Mouse (Mus musculus): ENCODE data around the gene Appbp2. TPM values are rescaled to one million over a fixed set of nuclear protein-coding genes. Genes with fewer than 3 reads are reported as not detected.

Gene Appbp2
- polyA plus RNA-seq (2012; ENCODE audit: insufficient read depth, insufficient read length, missing spikeins), result 14.9 and 15.5 TPM in 2 replicates

GRCm38 (mm10) chr11:85234990-85235841 is at the start of gene Appbp2:
Appbp2 (minus strand) TSS chr11:85235130.
- peak within 1 kb of the TSS; percentile 84 for H3K4me3 ChIP-seq (ENCODE audit: insufficient read depth, low read length)
- TF ChIP-seq CTCF (IDR thresholded peaks at IDR 0.05; ENCODE audit: low read depth, low read length) (no peak; the same call in 1 of the 2 replicates), POLR2A (IDR thresholded peaks at IDR 0.05; ENCODE audit: borderline replicate concordance, low read depth, low read length) (peak; percentile 65)
- H3K4me1 ChIP-seq (ENCODE audit: control insufficient read depth, insufficient read depth, low read length), result no peaks in the 10 kb centered on the region
- H3K27ac ChIP-seq (ENCODE audit: insufficient read depth, low read depth, low read length), result peak within 1 kb of the TSS; percentile 82

GRCm38 (mm10) chr11:85281219-85281878 is 46.4 kb upstream of the Appbp2 start:
- H3K27ac ChIP-seq (ENCODE audit: insufficient read depth, low read depth, low read length), result no peak overlapping the region
- H3K4me3 ChIP-seq (ENCODE audit: insufficient read depth, low read length), result no peak overlapping the region
- peaks cover 3% of the 10 kb centered on the region; the same call in 1 of the 2 replicates for H3K4me1 ChIP-seq (ENCODE audit: control insufficient read depth, insufficient read depth, low read length)
- no peak for TF ChIP-seq CTCF (IDR thresholded peaks at IDR 0.05; ENCODE audit: low read depth, low read length)

DNA sequence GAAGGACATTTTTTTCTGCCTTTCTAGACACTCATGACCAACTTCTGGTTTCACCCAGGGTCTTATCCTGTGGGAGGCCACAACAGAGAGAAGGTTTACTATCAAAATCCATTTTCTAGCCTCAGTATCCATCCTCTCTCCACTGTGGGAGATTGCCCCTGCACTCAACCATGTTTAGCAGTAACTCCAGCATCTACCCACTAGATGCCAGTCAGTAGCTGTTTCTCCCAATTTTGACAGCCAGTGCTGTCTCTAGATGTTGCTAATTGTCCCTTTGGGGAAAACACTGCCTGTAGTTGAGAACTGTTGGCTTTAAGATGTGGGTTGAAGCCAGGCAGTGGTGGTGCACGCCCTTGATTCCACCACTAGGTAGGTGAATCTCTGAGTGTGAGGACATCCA is 43.2 kb upstream of the Appbp2 start:
- TF ChIP-seq POLR2A (IDR thresholded peaks at IDR 0.05; ENCODE audit: borderline replicate concordance, low read depth, low read length) (no peak), CTCF (IDR thresholded peaks at IDR 0.05; ENCODE audit: low read depth, low read length) (no peak)
- H3K4me3 ChIP-seq (ENCODE audit: insufficient read depth, low read length), result no peak overlapping the region
- no peak overlapping the region for H3K27ac ChIP-seq (ENCODE audit: insufficient read depth, low read depth, low read length)
- H3K4me1 ChIP-seq (ENCODE audit: control insufficient read depth, insufficient read depth, low read length), result peaks cover 3% of the 10 kb centered on the region; the same call in 1 of the 2 replicates

DNA sequence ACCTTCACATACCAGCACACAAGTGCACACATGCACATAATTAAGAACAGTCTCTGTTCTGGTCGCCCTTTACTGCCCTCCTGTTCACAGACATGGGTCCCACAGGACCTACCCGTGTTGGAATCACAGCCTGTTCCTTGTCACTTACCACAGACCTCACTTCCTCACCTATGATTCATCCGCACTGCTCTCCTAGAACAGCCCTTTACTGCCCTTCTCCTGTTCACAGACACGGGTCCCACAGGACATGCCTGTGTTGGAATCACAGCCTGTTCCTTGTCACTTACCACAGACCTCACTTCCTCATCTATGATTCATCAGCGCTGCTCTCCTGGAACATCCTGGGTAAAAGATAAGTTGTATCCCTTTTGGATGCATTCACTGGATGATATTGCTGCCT is 42.7 kb upstream of the Appbp2 start:
- TF ChIP-seq CTCF (IDR thresholded peaks at IDR 0.05; ENCODE audit: low read depth, low read length) (no peak), POLR2A (IDR thresholded peaks at IDR 0.05; ENCODE audit: borderline replicate concordance, low read depth, low read length) (no peak)
- peaks cover 3% of the 10 kb centered on the region; the same call in 1 of the 2 replicates for H3K4me1 ChIP-seq (ENCODE audit: control insufficient read depth, insufficient read depth, low read length)
- no peak overlapping the region for H3K4me3 ChIP-seq (ENCODE audit: insufficient read depth, low read length)
- H3K27ac ChIP-seq (ENCODE audit: insufficient read depth, low read depth, low read length), result no peak overlapping the region

DNA sequence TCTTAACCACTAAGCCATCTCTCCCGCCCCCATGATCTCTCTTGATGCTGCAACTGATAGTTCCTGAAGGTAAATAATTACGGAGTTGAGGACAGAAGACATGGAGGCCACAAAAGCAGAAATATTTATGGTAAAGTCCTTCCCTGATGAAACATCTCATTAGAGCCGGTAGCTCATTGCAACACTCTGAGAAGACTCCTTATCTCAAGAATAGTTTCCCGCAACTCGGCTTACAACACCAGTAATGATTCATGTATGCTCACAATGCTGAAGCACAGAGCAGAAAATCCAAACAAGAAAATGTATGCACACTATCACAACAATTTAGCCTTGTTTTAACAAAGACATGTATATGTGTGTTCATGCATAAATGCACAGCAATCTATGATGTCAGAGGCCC is 40.2 kb upstream of the Appbp2 start:
- H3K27ac ChIP-seq (ENCODE audit: insufficient read depth, low read depth, low read length), result no peak overlapping the region
- H3K4me3 ChIP-seq (ENCODE audit: insufficient read depth, low read length), result no peak overlapping the region
- H3K4me1 ChIP-seq (ENCODE audit: control insufficient read depth, insufficient read depth, low read length), result peaks cover 3% of the 10 kb centered on the region; the same call in 1 of the 2 replicates
- TF ChIP-seq CTCF (IDR thresholded peaks at IDR 0.05; ENCODE audit: low read depth, low read length) (no peak), POLR2A (IDR thresholded peaks at IDR 0.05; ENCODE audit: borderline replicate concordance, low read depth, low read length) (no peak)

GRCm38 (mm10) chr11:85273299-85273698 is 38.4 kb upstream of the Appbp2 start:
- H3K4me3 ChIP-seq (ENCODE audit: insufficient read depth, low read length), result no peak overlapping the region
- TF ChIP-seq CTCF (IDR thresholded peaks at IDR 0.05; ENCODE audit: low read depth, low read length) (no peak), POLR2A (IDR thresholded peaks at IDR 0.05; ENCODE audit: borderline replicate concordance, low read depth, low read length) (no peak)
- H3K4me1 ChIP-seq (ENCODE audit: control insufficient read depth, insufficient read depth, low read length), result peaks cover 3% of the 10 kb centered on the region; the same call in 1 of the 2 replicates
- no peak overlapping the region for H3K27ac ChIP-seq (ENCODE audit: insufficient read depth, low read depth, low read length)

DNA sequence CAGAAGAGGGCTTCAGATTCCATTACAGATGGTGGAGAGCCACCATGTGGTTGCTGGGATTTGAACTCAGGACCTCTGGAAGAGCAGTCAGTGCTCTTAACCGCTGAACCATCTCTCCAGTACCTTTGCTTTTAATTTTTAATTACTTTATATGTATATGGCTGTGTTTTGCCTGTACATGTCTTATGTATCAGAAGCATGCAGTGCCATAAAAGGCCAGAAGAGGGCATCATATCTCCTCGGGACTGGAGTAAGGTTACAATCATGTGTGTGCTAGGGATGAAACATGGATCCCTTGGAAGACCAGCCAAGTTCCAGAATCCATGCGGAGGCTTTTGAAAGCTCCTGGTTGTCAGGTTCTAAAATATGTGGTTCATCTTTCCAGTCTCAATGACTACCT is 35.7 kb upstream of the Appbp2 start:
- H3K4me1 ChIP-seq (ENCODE audit: control insufficient read depth, insufficient read depth, low read length), result no peaks in the 10 kb centered on the region
- TF ChIP-seq POLR2A (IDR thresholded peaks at IDR 0.05; ENCODE audit: borderline replicate concordance, low read depth, low read length) (no peak), CTCF (IDR thresholded peaks at IDR 0.05; ENCODE audit: low read depth, low read length) (no peak)
- no peak overlapping the region for H3K27ac ChIP-seq (ENCODE audit: insufficient read depth, low read depth, low read length)
- H3K4me3 ChIP-seq (ENCODE audit: insufficient read depth, low read length), result no peak overlapping the region

DNA sequence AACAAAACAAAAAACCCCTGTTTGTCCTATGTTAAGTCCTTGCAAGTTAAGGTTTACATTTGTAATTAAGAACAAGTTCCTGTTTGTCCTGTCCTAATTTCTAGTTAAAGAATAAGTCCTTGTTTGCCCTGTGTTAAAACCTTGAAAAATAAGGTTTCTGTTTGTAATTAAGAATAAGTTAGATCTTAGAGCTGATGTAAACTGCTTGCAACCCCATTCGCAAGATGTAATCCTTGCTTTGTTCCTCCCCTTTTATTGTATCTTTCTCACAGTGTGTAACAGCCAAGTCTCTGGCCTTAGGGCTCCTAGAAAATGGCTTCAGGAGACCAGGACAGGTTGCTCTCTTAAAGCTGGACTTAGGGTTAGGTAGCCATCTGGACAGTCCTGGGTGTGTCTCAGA is 32.5 kb upstream of the Appbp2 start:
- no peak overlapping the region for H3K4me3 ChIP-seq (ENCODE audit: insufficient read depth, low read length)
- H3K4me1 ChIP-seq (ENCODE audit: control insufficient read depth, insufficient read depth, low read length), result no peaks in the 10 kb centered on the region
- no peak overlapping the region for H3K27ac ChIP-seq (ENCODE audit: insufficient read depth, low read depth, low read length)
- TF ChIP-seq POLR2A (IDR thresholded peaks at IDR 0.05; ENCODE audit: borderline replicate concordance, low read depth, low read length), result no peak

- Histone ChIP-seq H3K4me1 (ENCODE audit: control insufficient read depth, insufficient read depth, low read length) (no peaks in the 10 kb centered on the region), H3K27ac (ENCODE audit: insufficient read depth, low read depth, low read length) (no peak overlapping the region), H3K4me3 (ENCODE audit: insufficient read depth, low read length) (no peak overlapping the region)
- TF ChIP-seq POLR2A (IDR thresholded peaks at IDR 0.05; ENCODE audit: borderline replicate concordance, low read depth, low read length) (no peak), CTCF (IDR thresholded peaks at IDR 0.05; ENCODE audit: low read depth, low read length) (no peak)
These were observed 29.7 kb upstream of the Appbp2 start for GRCm38 (mm10) chr11:85264635-85265034.

- H3K4me1 ChIP-seq (ENCODE audit: control insufficient read depth, insufficient read depth, low read length), result peaks cover 6% of the 10 kb centered on the region; the same call in 1 of the 2 replicates
- no peak overlapping the region for H3K27ac ChIP-seq (ENCODE audit: insufficient read depth, low read depth, low read length)
- H3K4me3 ChIP-seq (ENCODE audit: insufficient read depth, low read length), result no peak overlapping the region
- no peak for TF ChIP-seq POLR2A (IDR thresholded peaks at IDR 0.05; ENCODE audit: borderline replicate concordance, low read depth, low read length)
- 0 out of 2 replicates have a peak, but pooled peaks have one; percentile 17 for TF ChIP-seq CTCF (IDR thresholded peaks at IDR 0.05; ENCODE audit: low read depth, low read length)
These were observed 26.3 kb upstream of the Appbp2 start for GRCm38 (mm10) chr11:85261192-85261591.
